9 mouse cellular contexts compared by ENCODE assay signal in the genomic region with DNA sequence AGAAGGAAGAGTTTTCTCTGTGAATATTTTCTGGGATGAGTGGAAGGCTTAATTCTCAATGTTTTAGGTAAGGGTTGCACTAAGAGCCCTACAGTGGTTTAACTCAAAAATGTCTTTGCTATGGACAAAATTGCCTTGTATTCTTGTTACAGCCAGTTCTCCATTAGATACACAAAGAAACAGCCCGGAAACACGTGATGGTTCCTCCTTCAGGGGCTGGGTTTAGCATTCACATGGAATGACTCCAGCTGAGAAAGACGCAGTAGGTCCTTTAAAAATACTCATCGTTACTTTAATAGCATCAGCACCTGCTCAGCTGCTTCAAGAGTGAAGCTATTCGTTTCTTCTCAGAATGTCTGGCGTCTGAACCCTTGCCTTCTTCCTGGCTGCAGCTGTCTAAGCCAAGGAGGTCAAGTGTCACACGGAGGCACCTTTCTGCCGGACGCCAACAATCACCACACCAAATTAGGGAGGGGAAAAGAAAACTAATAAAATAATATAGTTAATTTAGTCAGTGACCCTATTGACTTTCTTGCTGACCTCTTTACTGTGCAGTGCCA. TPM values are rescaled to one million over a fixed set of nuclear protein-coding genes. Genes with fewer than 3 reads are reported as not detected.
A peak's percentile ranks its signal among the peaks of the same experiment; 100 is the strongest.
DNase-seq lines count a peak whose midpoint lies in the region; ATAC-seq and TF ChIP-seq lines count a peak whose summit lies in the region.
"Had no signal": no experiment of that assay in that cellular context is flagged by ENCODE, and none has a peak within 500 bp of the region (broad histone marks: within the 10 kb centered on the region; RNA-seq: fewer than 3 reads in every experiment).

No protein-coding gene starts in this region.

- in situ Hi-C loops in CH12.LX (cut with MboI; ENCODE audit: low pct_ligation_motif_present, low pct_unique_long_range_greater_than_20kb, low sequenced_read_pairs), result no loop called here

- dilution Hi-C loops in CH12.LX (cut with MboI; ENCODE audit: extremely low pct_ligation_motif_present, extremely low pct_unique_long_range_greater_than_20kb, low sequenced_read_pairs), result no loop called here

- TF ChIP-seq POLR2A in heart, adult 2 months (IDR thresholded peaks at IDR 0.05; ENCODE audit: insufficient read depth, low read depth, low read length), result no peak
- TF ChIP-seq POLR2A in CH12.LX (IDR thresholded peaks at IDR 0.05; ENCODE audit: low read depth, low read length), result no peak

- no peak for TF ChIP-seq RAD21 in CH12.LX (IDR thresholded peaks at IDR 0.05; ENCODE audit: low read depth, low read length)

- peak overlapping the region; percentile 66; the same call in 1 of the 2 replicates for H3K4me3 ChIP-seq in heart, embryonic 16.5 days (ENCODE audit: low read length)
- no peak overlapping the region for H3K4me3 ChIP-seq in heart, adult 2 months
- no peak overlapping the region for H3K4me3 ChIP-seq in CH12.LX (replicated peaks in 1 of 3; ENCODE audit: low read depth in 2 of 3, low read length in 2 of 3, poor library complexity in 1 of 3)
- H3K4me3 ChIP-seq in limb, embryonic 10.5 days, result peak overlapping the region; percentile 84; the same call in 1 of the 2 replicates

- no peaks in the 10 kb centered on the region for H3K36me3 ChIP-seq in heart, embryonic 16.5 days (ENCODE audit: control insufficient read depth, insufficient read depth)
- H3K36me3 ChIP-seq in heart, adult 2 months (ENCODE audit: control insufficient read depth, insufficient read depth, low read length), result no peaks in the 10 kb centered on the region
- no peaks in the 10 kb centered on the region for H3K36me3 ChIP-seq in CH12.LX (replicated peaks in 1 of 2; ENCODE audit: control insufficient read depth in 1 of 2, insufficient read depth in 1 of 2, low read length in 1 of 2)
- peaks cover 2% of the 10 kb centered on the region for H3K36me3 ChIP-seq in limb, embryonic 10.5 days
- H3K36me3 ChIP-seq: G1E had no signal

- ATAC-seq in heart, embryonic 16.5 days (replicated peaks; ENCODE audit: extremely low read depth, insufficient read depth, low FRiP score), result no peak

- H3K9me3 ChIP-seq in heart, embryonic 16.5 days (replicated peaks; ENCODE audit: control insufficient read depth, low read length), result no peaks in the 10 kb centered on the region
- H3K9me3 ChIP-seq in CH12.LX (replicated peaks; ENCODE audit: low read length), result no peaks in the 10 kb centered on the region
- H3K9me3 ChIP-seq in limb, embryonic 10.5 days (replicated peaks), result no peaks in the 10 kb centered on the region

- no peak for TF ChIP-seq EP300 in heart, adult 2 months (IDR thresholded peaks at IDR 0.05; ENCODE audit: insufficient read depth, low read depth, low read length)
- TF ChIP-seq EP300 in CH12.LX (IDR thresholded peaks at IDR 0.05; ENCODE audit: low read length), result no peak

- peaks cover 11% of the 10 kb centered on the region for H3K4me1 ChIP-seq in heart, embryonic 16.5 days (ENCODE audit: control insufficient read depth, insufficient read depth, low read length)
- H3K4me1 ChIP-seq in heart, adult 2 months (ENCODE audit: control insufficient read depth, insufficient read depth, low read length), result no peaks in the 10 kb centered on the region
- peaks cover 0 to 2% of the 10 kb centered on the region in 2 experiments; a peak in 1 of 4 replicates for H3K4me1 ChIP-seq in CH12.LX (ENCODE audit: control insufficient read depth in 1 of 2, insufficient read depth in 2 of 2)
- peaks cover 42% of the 10 kb centered on the region for H3K4me1 ChIP-seq in limb, embryonic 10.5 days

- H3K9ac ChIP-seq in heart, embryonic 16.5 days (ENCODE audit: low read length), result no peak overlapping the region
- H3K9ac ChIP-seq in heart, adult 2 months (ENCODE audit: low read depth, low read length), result no peak overlapping the region
- no peak overlapping the region for H3K9ac ChIP-seq in CH12.LX (ENCODE audit: insufficient read depth, low read depth)

- H3K79me2 ChIP-seq in heart, adult 2 months (replicated peaks; ENCODE audit: control insufficient read depth, insufficient read depth, low read length), result no peaks in the 10 kb centered on the region
- H3K79me2 ChIP-seq in CH12.LX (replicated peaks; ENCODE audit: control insufficient read depth, extremely low read depth, insufficient read depth, poor library complexity, severe bottlenecking), result no peaks in the 10 kb centered on the region

- H3K27ac ChIP-seq in heart, embryonic 16.5 days (ENCODE audit: low read length), result no peak overlapping the region
- H3K27ac ChIP-seq in heart, adult 2 months, result no peak overlapping the region
- H3K27ac ChIP-seq in CH12.LX (ENCODE audit: insufficient read depth, low read depth), result no peak overlapping the region
- no peak overlapping the region for H3K27ac ChIP-seq in limb, embryonic 10.5 days

- intact Hi-C loops in heart, adult 2 months (cut with DNase I), result no loop called here

- no peak for DNase-seq in heart, adult 2 months
- no peak for DNase-seq in CH12.LX (ENCODE audit: extremely low read depth)
- peak; percentile 33 for DNase-seq in embryo, embryonic 10.5 days (ENCODE audit: low spot score)
- no peak for DNase-seq in limb, embryonic 10.5 days (ENCODE audit: low spot score)
- DNase-seq in spleen, postnatal 4 days (ENCODE audit: low spot score in 2 of 2), result no peak
- DNase-seq in left cerebral cortex, adult 11 months (ENCODE audit: low spot score), result no peak
- no peak for DNase-seq in thymus, postnatal 14 days

- peak overlapping the region; percentile 87; the same call in 1 of the 2 replicates for H3K4me2 ChIP-seq in heart, embryonic 16.5 days (ENCODE audit: low read depth, low read length)
- peak overlapping the region; percentile 10; the same call in 1 of the 2 replicates for H3K4me2 ChIP-seq in CH12.LX (ENCODE audit: insufficient read depth, low read depth, poor library complexity, severe bottlenecking)

- WGBS in heart, embryonic 16.5 days, result 49% methylated on average over 9 of the region's 9 CpGs
- 54% methylated on average over 9 of the region's 9 CpGs for WGBS in heart, adult 2 months
- WGBS in limb, embryonic 10.5 days, result 29% methylated on average over 9 of the region's 9 CpGs

- TF ChIP-seq CTCF in heart, adult 2 months (IDR thresholded peaks at IDR 0.05), result no peak
- no peak for TF ChIP-seq CTCF in CH12.LX (conservative IDR thresholded peaks at IDR 0.05 in 1 of 2, IDR thresholded peaks at IDR 0.05 in 1 of 2; ENCODE audit: low read depth in 2 of 2, low read length in 2 of 2)

- H3K27me3 ChIP-seq in heart, embryonic 16.5 days (ENCODE audit: control insufficient read depth, insufficient read depth, low read length), result peaks cover 17% of the 10 kb centered on the region
- no peaks in the 10 kb centered on the region; the same call in 1 of the 2 replicates for H3K27me3 ChIP-seq in heart, adult 2 months (ENCODE audit: control insufficient read depth, insufficient read depth, low read length)
- peaks cover 2% of the 10 kb centered on the region for H3K27me3 ChIP-seq in CH12.LX (replicated peaks)
- H3K27me3 ChIP-seq in limb, embryonic 10.5 days (ENCODE audit: low read depth, poor library complexity, severe bottlenecking), result peaks cover 18% of the 10 kb centered on the region; the same call in 1 of the 2 replicates

TF ChIP-seq in CH12.LX, 34 proteins besides CTCF, POLR2A, EP300 and RAD21:
- TF ChIP-seq IRF4 (IDR thresholded peaks at IDR 0.05; ENCODE audit: low read depth, low read length) (no peak), CHD1 (IDR thresholded peaks at IDR 0.05; ENCODE audit: low read depth, low read length) (no peak), ELF1 (IDR thresholded peaks at IDR 0.05; ENCODE audit: low read depth, low read length) (no peak), ETS1 (conservative IDR thresholded peaks at IDR 0.05; ENCODE audit: low read depth, low read length) (no peak), ZMIZ1 (IDR thresholded peaks at IDR 0.05; ENCODE audit: low read depth, low read length) (no peak), NRF1 (IDR thresholded peaks at IDR 0.05; ENCODE audit: low read depth, low read length) (no peak), TBP (conservative IDR thresholded peaks at IDR 0.05; ENCODE audit: low read depth, low read length) (no peak)

RNA-seq across cellular contexts. Expression of a gene that starts 0.7 kb away (rescaled TPM):
- 9.1 and 12.2 TPM in 2 replicates for polyA plus RNA-seq in heart, embryonic 16.5 days (2015; fragmentation: Nextera tagmentation; extraction: Ambion mirVana)
- 1 to 10 TPM in 1 of 2 experiments, under 1 TPM in 1; 0.96 to 1.0 TPM for total RNA-seq in heart, adult 2 months (2021)
- 1.4 and 2.0 TPM in 2 replicates for polyA plus RNA-seq in heart, adult 2 months (2012; rRNA removed)
- 0.08 TPM in 1 of 2 replicates, not detected in the other for total RNA-seq in CH12.LX (2012; rRNA removed)
- 0.16 and 0.36 TPM in 2 replicates for total RNA-seq in CH12.LX (2014; rRNA removed)
- polyA plus RNA-seq in CH12.LX (2012; ENCODE audit: insufficient read length, low read depth), result 0.11 and 0.21 TPM in 2 replicates
- 13.0 and 22.5 TPM in 2 replicates for polyA plus RNA-seq in limb, embryonic 10.5 days (2016; fragmentation: Nextera tagmentation; extraction: Ambion mirVana)

RNA-seq across cellular contexts. Expression of a gene that starts 26.6 kb away (rescaled TPM):
- polyA plus RNA-seq in heart, embryonic 16.5 days (2015; fragmentation: Nextera tagmentation; extraction: Ambion mirVana), result 34.5 and 36.0 TPM in 2 replicates
- 10 to 100 TPM; 43.9 to 50.4 TPM for total RNA-seq in heart, adult 2 months (2021)
- polyA plus RNA-seq in heart, adult 2 months (2012; rRNA removed), result 8.0 and 12.0 TPM in 2 replicates
- 9.2 and 11.0 TPM in 2 replicates for total RNA-seq in CH12.LX (2012; rRNA removed)
- 5.3 and 11.1 TPM in 2 replicates for total RNA-seq in CH12.LX (2014; rRNA removed)
- 21.7 and 24.7 TPM in 2 replicates for polyA plus RNA-seq in CH12.LX (2012; ENCODE audit: insufficient read length, low read depth)
- 27.3 and 29.2 TPM in 2 replicates for polyA plus RNA-seq in limb, embryonic 10.5 days (2016; fragmentation: Nextera tagmentation; extraction: Ambion mirVana)

Comparison
In these comparisons a context has a peak if more than half of its experiments do, and no peak if none do; other contexts are left out.
1. H3K4me3 ChIP-seq: peak in heart, embryonic 16.5 days (single experiment) and limb, embryonic 10.5 days (single experiment); none in heart, adult 2 months (single experiment) and CH12.LX (0 of 3).